Mouse (Mus musculus) heart, embryonic 12.5 days (tissue): ENCODE data around the gene Zbed5. TPM values are rescaled to one million over a fixed set of nuclear protein-coding genes. Genes with fewer than 3 reads are reported as not detected.
"Not testable (repeated sequence)": the region's sequence is repeated elsewhere in the genome, so short reads cannot be mapped to it uniquely, and the experiment has no call there.

Source experiments
- ATAC-seq: fragments of 200-750 bp; cut with Nextera tagmentation; 2 replicates; pipeline ENCODE4 v1.8.0; 2017; ENCODE audit warnings: moderate TSS enrichment, moderate library complexity; ENCODE audit not compliant: insufficient number of reproducible peaks, low FRiP score
- H3K27ac ChIP-seq: fragments of 300-500 bp; sonication (generic); 2 replicates; pipeline ENCODE4 v1.5.1; 2016; ENCODE audit warnings: mild to moderate bottlenecking, moderate library complexity; ENCODE audit not compliant: poor library complexity, severe bottlenecking
- H3K27me3 ChIP-seq: fragments of 300-500 bp; sonication (generic); replicated peaks from 2 replicates; pipeline ENCODE4 v1.6.1; 2016; ENCODE audit warnings: mild to moderate bottlenecking, moderate library complexity
- H3K36me3 ChIP-seq: fragments of 300-500 bp; sonication (generic); 2 replicates; pipeline ENCODE4 v1.6.1; 2016; ENCODE audit warnings: mild to moderate bottlenecking, moderate library complexity
- H3K4me1 ChIP-seq: fragments of 300-500 bp; sonication (generic); replicated peaks from 2 replicates; pipeline ENCODE4 v1.6.1; 2016; ENCODE audit warnings: mild to moderate bottlenecking
- H3K4me2 ChIP-seq: fragments of 300-500 bp; sonication (generic); 2 replicates; pipeline ENCODE4 v1.6.1; 2016; ENCODE audit warnings: mild to moderate bottlenecking, moderate library complexity
- H3K4me3 ChIP-seq: fragments of 300-500 bp; sonication (generic); 2 replicates; pipeline ENCODE4 v1.5.1; 2016; ENCODE audit warnings: mild to moderate bottlenecking
- H3K9ac ChIP-seq: fragments of 300-500 bp; sonication (generic); 2 replicates; pipeline ENCODE4 v1.6.1; 2016; ENCODE audit warnings: mild to moderate bottlenecking, moderate library complexity
- H3K9me3 ChIP-seq: fragments of 300-500 bp; sonication (generic); replicated peaks from 2 replicates; pipeline ENCODE4 v1.6.1; 2016; ENCODE audit warnings: mild to moderate bottlenecking, moderate library complexity
- WGBS: fragments of 180-500 bp; shearing (Covaris S2); methylation state at CpG from one replicate; pipeline ENCODE4 v1.1.7; 2016; 5-methylcytosine and 5-hydroxymethylcytosine counted together
- polyA plus RNA-seq: library from polyadenylated mRNA; unstranded; fragments of >200 nt; fragmentation: Nextera tagmentation; extraction: Ambion mirVana; gene quantifications from 2 replicates; pipeline ENCODE4 v1.2.1, GENCODE M21; 2016

Zbed5 gene
- polyA plus RNA-seq, 1 experiment from 2014 or later, result 4.5 TPM

DNA sequence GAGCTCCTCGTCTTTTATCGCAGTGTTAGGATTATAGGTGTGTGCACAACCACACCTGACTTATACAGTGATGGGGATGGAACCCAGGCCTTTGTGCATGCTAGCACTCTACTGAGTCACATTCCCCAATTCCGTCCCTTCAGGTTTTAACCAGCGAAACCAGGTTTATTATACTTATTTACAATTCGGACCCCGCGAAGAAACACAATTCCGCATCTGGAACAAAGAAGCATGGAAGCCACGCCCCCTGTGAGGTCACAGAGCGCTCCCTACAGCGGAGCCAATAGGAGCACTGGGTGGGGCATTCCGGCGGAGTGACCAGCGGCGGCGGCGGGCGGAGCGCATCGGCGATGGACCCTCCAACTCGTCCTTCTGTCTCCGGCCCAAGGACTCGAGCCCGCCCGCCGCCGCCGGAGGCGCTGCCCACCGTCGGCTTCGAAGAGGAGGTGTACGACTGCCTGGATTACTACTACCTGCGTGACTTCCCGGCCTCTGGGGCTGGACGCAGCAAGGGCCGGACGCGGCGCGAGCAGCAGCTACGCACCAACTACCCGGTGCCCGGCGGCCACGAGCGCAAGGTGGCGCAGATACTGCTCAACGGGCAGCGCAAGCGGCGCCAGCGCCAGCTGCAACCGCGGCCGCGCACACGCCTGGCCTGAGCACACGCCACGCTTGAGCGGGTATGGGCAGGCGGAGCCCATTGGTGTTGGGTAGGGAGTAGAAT is 12.9 kb downstream of the Zbed5 start, which contains the start of gene Nupr1l:
Gene Nupr1l (plus strand): TSS at position 299 of the 724 bp plus-strand sequence.
- Histone ChIP-seq H3K9me3 (no peaks in the 10 kb centered on the region; the same call in 1 of the 2 replicates), H3K27me3 (no peaks in the 10 kb centered on the region), H3K36me3 (no peaks in the 10 kb centered on the region), H3K4me3 (peak within 1 kb of the TSS; percentile 62), H3K4me1 (0 out of 2 replicates have a peak, but pooled peaks cover 3% of the 10 kb centered on the region), H3K27ac (peak within 1 kb of the TSS; percentile 83), H3K4me2 (peak within 1 kb of the TSS; percentile 88), H3K9ac (peak within 1 kb of the TSS; percentile 76)
- ATAC-seq, result peak; percentile 98
- 1% methylated on average over 63 of the region's 63 CpGs for WGBS

DNA sequence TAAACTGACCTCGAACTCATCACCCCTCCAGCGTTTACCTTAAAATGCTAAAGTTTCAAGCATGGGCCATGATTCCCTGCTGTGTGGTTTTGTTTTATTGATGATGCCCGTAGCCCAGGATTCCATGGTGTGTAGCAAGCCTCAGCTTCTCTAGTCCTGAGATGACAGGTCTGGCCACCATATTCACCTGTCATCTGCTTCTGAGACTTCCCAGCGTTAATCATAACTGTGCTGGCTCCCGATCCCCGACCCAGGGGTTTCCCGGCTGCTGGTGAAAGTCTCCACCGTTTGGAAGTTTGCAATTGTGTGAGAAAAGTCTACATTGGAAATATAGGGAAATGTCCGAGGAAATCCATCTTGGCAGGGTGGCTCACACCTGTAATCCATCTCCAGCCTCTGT is 13.6 kb downstream of the Zbed5 start:
- WGBS, result 75% methylated on average over 9 of the region's 9 CpGs
- no peaks in the 10 kb centered on the region; the same call in 1 of the 2 replicates for H3K9me3 ChIP-seq
- no peak for ATAC-seq
- H3K27ac ChIP-seq, result no peak overlapping the region
- no peaks in the 10 kb centered on the region for H3K27me3 ChIP-seq
- 0 out of 2 replicates have a peak, but pooled peaks cover 3% of the 10 kb centered on the region for H3K4me1 ChIP-seq
- no peaks in the 10 kb centered on the region for H3K36me3 ChIP-seq
- peak overlapping the region; percentile 62 for H3K4me3 ChIP-seq
- peak overlapping the region; percentile 76 for H3K9ac ChIP-seq
- H3K4me2 ChIP-seq, result peak overlapping the region; percentile 88

DNA sequence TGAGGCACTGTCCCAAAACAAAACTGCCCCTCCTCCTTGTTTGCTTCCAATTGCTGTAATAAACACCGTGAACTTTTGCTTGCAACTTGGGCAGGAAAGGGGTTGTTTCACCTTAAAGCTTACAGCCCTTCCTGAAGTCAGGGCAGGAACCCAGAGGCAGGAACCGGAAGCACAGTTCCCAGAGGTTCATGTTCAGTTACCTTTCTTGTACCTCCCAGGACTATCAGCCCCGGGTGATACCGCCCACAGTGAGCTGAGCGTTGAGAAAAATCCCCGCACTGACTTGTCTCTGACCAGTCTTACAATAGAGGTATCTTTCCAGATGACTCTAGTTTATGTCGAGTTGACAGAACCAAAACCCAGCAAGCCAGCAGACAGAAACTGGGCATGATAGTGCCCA is 14.1 kb downstream of the Zbed5 start:
- Histone ChIP-seq H3K27ac (no peak overlapping the region), H3K4me3 (no peak overlapping the region), H3K4me2 (no peak overlapping the region), H3K9me3 (no peaks in the 10 kb centered on the region; the same call in 1 of the 2 replicates), H3K36me3 (no peaks in the 10 kb centered on the region), H3K9ac (no peak overlapping the region), H3K4me1 (0 out of 2 replicates have a peak, but pooled peaks cover 3% of the 10 kb centered on the region), H3K27me3 (no peaks in the 10 kb centered on the region)
- 78% methylated on average over 7 of the region's 7 CpGs for WGBS
- ATAC-seq, result no peak

DNA sequence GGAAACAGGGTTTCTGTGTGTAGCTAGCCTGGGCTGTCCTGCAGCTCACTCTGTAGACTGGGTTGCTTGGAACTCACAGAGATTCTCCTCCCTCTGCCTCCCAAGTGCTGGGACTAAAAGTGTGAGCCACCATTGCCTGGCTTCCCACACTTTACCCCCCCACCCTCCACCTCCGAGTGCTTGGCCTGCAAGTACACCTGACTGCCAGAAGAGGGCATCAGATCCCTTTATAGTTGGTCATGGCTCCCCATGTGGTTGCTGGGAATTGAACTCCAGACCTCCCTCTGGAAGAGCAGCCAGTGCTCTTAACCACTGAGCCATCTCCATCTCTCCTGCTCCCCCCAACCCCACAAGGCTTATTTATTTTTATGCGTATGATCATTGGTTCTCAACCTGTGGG is 18.5 kb downstream of the Zbed5 start:
- no peak for ATAC-seq
- H3K4me3 ChIP-seq, result no peak overlapping the region
- WGBS, result 28% methylated on average over 2 of the region's 2 CpGs
- H3K9me3 ChIP-seq, result no peaks in the 10 kb centered on the region
- no peaks in the 10 kb centered on the region for H3K36me3 ChIP-seq
- no peaks in the 10 kb centered on the region for H3K4me1 ChIP-seq
- H3K9ac ChIP-seq, result no peak overlapping the region
- no peaks in the 10 kb centered on the region for H3K27me3 ChIP-seq
- H3K4me2 ChIP-seq, result no peak overlapping the region
- no peak overlapping the region for H3K27ac ChIP-seq

DNA sequence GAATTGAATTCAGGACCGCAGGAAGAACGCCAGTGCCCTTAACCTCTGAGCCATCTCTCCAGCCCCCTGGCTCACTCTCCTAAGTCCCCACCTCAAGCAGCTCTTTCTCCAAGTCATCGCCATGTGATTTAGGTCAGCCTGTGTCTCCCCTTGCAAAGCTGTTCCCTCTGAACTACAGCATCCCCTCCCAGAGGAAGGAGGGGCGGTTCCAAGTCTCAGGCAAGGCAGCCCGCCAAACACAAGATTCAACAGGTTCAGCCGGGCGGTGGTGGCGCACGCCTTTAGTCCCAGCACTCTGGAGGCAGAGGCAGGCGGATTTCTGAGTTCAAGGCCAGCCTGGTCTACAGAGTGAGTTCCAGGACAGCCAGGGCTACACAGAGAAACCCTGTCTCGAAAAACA is 20.0 kb downstream of the Zbed5 start:
- H3K4me1 ChIP-seq, H3K27me3 ChIP-seq, H3K4me2 ChIP-seq, H3K27ac ChIP-seq, H3K9ac ChIP-seq, H3K36me3 ChIP-seq, H3K9me3 ChIP-seq, H3K4me3 ChIP-seq, ATAC-seq: not testable (repeated sequence)
- WGBS, result 79% methylated on average over 11 of the region's 11 CpGs

DNA sequence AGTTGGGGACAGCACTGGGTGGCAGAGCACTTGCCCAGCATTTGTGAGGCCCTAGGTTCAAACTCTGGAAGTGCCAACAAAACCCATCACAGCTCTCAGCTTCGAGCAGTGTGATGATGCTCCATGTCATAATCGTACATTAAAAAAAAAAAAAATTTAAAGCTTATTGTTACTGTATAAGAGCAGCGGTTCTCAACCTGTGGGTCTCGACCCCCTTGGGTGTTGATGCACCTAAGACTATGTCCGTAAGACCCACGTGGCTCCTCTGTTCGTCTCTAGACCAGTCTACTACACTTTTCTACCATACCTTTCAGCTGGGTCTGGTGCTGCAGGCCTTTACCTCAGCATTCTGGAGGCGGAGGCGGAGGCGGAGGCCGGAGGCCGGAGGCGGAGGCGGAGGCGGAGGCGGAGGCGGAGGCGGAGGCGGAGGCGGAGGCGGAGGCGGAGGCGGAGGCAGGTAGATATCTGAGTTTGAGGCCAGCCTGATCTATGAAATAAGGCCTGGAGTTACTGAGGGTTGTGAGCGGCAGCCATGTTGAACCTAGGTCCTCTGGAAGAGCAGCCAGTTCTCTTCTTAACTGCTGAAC is 22.6 kb downstream of the Zbed5 start:
- WGBS, result 84% methylated on average over 24 of the region's 24 CpGs
- Histone ChIP-seq H3K4me2 (no peak overlapping the region), H3K27ac (no peak overlapping the region), H3K36me3 (no peaks in the 10 kb centered on the region), H3K4me3 (no peak overlapping the region), H3K9me3 (0 out of 2 replicates have a peak, but pooled peaks cover 6% of the 10 kb centered on the region), H3K9ac (no peak overlapping the region), H3K27me3 (no peaks in the 10 kb centered on the region), H3K4me1 (no peaks in the 10 kb centered on the region)
- no peak for ATAC-seq

DNA sequence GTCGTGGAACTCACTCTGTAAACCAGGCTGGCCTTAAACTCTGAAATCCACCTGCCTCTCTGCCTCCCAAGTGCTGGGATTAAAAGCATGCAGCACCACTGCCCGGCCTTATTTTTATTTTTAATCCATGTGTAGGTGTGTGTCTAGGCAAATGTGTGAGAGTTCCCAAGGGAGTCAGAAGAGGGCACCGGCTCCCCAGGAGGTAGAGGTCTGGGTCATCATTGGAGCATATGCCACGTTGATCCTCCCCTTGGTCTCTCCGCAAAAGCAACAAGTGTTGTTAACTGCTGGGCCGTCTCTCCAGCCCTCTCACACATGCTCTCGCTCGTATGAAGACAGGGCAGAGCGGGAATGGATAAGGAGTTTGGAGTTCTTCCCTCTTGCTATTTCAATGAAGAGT is 23.2 kb downstream of the Zbed5 start:
- Histone ChIP-seq H3K4me1 (no peaks in the 10 kb centered on the region), H3K4me2 (no peak overlapping the region), H3K9ac (no peak overlapping the region), H3K36me3 (no peaks in the 10 kb centered on the region), H3K9me3 (0 out of 2 replicates have a peak, but pooled peaks cover 6% of the 10 kb centered on the region), H3K27me3 (no peaks in the 10 kb centered on the region), H3K27ac (no peak overlapping the region), H3K4me3 (no peak overlapping the region)
- WGBS, result 71% methylated on average over 9 of the region's 9 CpGs
- no peak for ATAC-seq

DNA sequence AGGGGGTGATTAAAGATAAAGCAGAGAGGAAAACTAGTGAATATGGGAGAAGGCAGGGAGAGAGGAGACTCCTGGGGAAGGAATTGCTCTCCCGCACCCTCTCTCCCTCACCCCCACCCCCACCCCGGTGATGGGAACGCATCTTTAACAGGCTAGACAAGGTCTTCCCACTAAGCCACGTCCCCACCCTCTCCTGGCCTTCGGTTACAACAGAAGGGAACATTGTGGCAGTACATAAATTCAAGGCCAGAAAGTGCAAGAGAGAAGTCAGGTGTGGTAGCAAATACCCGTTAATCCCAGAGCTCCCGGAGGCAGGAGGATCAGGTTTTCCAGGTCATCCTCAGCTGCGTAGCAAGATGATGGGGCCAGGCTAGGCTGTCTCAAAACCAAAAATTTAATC is 23.8 kb downstream of the Zbed5 start:
- no peaks in the 10 kb centered on the region for H3K27me3 ChIP-seq
- H3K4me2 ChIP-seq, result no peak overlapping the region
- no peak overlapping the region for H3K9ac ChIP-seq
- H3K4me1 ChIP-seq, result no peaks in the 10 kb centered on the region
- no peak overlapping the region for H3K27ac ChIP-seq
- H3K9me3 ChIP-seq, result 0 out of 2 replicates have a peak, but pooled peaks cover 6% of the 10 kb centered on the region
- no peak overlapping the region for H3K4me3 ChIP-seq
- no peaks in the 10 kb centered on the region for H3K36me3 ChIP-seq
- 61% methylated on average over 8 of the region's 8 CpGs for WGBS
- ATAC-seq, result no peak

DNA sequence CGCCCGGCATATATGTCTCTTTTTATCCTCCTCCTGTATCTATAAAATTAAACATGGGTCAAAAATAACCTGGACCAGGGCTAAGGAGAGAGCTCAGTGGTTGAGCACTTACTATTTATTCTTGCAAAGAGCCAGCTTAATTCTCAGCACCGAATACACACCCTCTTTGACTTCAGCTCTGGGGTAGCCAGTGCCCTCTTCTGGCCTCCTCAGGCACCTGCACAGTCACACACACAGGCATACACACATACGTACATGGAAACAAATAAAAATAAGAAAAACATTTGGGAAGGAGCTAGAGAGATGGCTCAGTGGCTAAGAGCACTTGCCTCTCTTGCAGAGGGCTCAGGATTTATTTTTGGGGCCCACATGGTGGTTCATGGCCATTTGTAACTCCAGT is 26.4 kb downstream of the Zbed5 start:
- H3K36me3 ChIP-seq, result no peaks in the 10 kb centered on the region
- ATAC-seq, result no peak
- no peaks in the 10 kb centered on the region for H3K4me1 ChIP-seq
- no peak overlapping the region for H3K9ac ChIP-seq
- no peaks in the 10 kb centered on the region for H3K27me3 ChIP-seq
- no peak overlapping the region for H3K27ac ChIP-seq
- H3K9me3 ChIP-seq, result 0 out of 2 replicates have a peak, but pooled peaks cover 6% of the 10 kb centered on the region
- H3K4me3 ChIP-seq, result no peak overlapping the region
- 92% methylated on average over 4 of the region's 4 CpGs for WGBS
- no peak overlapping the region for H3K4me2 ChIP-seq

DNA sequence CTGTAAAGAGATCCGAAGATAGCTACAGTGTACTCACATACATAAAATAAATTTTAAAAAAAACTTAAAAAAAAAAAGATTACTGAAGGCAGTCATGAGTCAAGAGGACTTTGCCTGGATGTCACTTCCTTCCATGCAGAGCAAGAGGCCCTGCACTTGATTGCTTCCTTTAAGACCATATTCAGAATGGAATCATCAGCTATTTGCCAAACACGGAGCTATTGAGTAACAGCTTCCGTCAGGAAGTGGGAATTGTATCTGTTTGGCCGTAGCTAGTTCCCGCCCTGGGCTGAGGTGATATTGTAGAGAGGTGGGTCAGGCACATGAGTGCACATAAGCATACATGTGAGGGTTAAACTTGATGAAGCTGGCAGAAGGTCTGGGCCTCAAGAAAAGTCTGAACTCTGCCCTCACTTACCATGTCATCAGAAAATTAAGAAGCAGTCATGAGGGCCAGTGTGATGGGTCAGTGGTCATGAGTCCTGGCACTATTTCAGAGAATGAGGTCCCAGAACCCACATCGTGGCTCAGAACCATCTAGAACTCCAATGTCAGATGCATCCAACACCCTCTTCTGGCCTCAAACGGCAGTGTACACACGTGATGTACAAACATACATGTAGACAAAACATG is 29.4 kb downstream of the Zbed5 start:
- no peaks in the 10 kb centered on the region for H3K36me3 ChIP-seq
- H3K9me3 ChIP-seq, result 0 out of 2 replicates have a peak, but pooled peaks cover 6% of the 10 kb centered on the region

DNA sequence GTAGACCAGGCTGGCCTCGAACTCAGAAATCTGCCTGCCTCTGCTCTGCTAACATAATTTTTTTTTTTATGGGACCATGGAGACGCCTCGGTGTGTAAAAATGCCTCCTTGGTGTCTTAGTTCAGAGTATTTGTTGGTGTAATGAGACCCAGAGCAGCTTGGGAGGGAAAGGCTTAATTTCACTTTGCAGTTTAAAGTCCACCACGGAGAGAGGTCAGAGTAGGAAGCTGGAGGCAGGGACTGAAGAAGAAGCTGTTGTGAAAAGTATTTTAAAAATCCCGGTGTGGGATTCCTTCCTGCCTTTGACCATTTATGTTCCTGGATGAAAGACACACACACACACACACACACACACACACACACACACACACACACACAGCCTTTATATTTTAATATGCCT is 30.4 kb downstream of the Zbed5 start:
- no peaks in the 10 kb centered on the region for H3K27me3 ChIP-seq
- no peak for ATAC-seq
- 0 out of 2 replicates have a peak, but pooled peaks cover 6% of the 10 kb centered on the region for H3K9me3 ChIP-seq
- no peak overlapping the region for H3K27ac ChIP-seq
- H3K4me1 ChIP-seq, result no peaks in the 10 kb centered on the region
- 78% methylated on average over 5 of the region's 5 CpGs for WGBS
- H3K4me2 ChIP-seq, result no peak overlapping the region
- H3K9ac ChIP-seq, result no peak overlapping the region
- H3K36me3 ChIP-seq, result no peaks in the 10 kb centered on the region
- no peak overlapping the region for H3K4me3 ChIP-seq

More for the DNA sequence above, 29.4 kb downstream of the Zbed5 start:
- H3K4me2 ChIP-seq, result no peak overlapping the region
- H3K4me1 ChIP-seq, result no peaks in the 10 kb centered on the region
- no peaks in the 10 kb centered on the region for H3K27me3 ChIP-seq
- ATAC-seq, result no peak
- no peak overlapping the region for H3K27ac ChIP-seq
- WGBS, result 84% methylated on average over 8 of the region's 8 CpGs
- H3K4me3 ChIP-seq, result no peak overlapping the region
- H3K9ac ChIP-seq, result no peak overlapping the region
